Mouse (Mus musculus) lung, postnatal 0 days (tissue): ENCODE data around the gene Kat8. TPM values are rescaled to one million over a fixed set of nuclear protein-coding genes. Genes with fewer than 3 reads are reported as not detected.

Experiments used
- ATAC-seq: fragments of 200-750 bp; cut with Nextera tagmentation; 2 replicates; pipeline ENCODE4 v1.8.0; 2017; ENCODE audit warnings: moderate library complexity
- DNase-seq: peaks from one replicate; pipeline ENCODE4 v3.0.0-alpha.2; 2016; ENCODE audit warnings: low spot score
- H3K27ac ChIP-seq: fragments of 300-500 bp; sonication (generic); 2 replicates; pipeline ENCODE4 v1.5.1; 2014; ENCODE audit warnings: antibody characterized with exemption, mild to moderate bottlenecking, low read length, mixed read lengths
- H3K27me3 ChIP-seq: fragments of 300-500 bp; sonication (generic); replicated peaks from 2 replicates; pipeline ENCODE4 v1.6.1; 2014; ENCODE audit warnings: low read length, mixed read lengths; ENCODE audit not compliant: insufficient read depth
- H3K36me3 ChIP-seq: fragments of 300-500 bp; sonication (generic); 2 replicates; pipeline ENCODE4 v1.6.1; 2014; ENCODE audit warnings: low read length, mixed read lengths; ENCODE audit not compliant: insufficient read depth
- H3K4me1 ChIP-seq: fragments of 300-500 bp; sonication (generic); 2 replicates; pipeline ENCODE4 v1.6.1; 2014; ENCODE audit warnings: antibody characterized with exemption, low read depth, low read length, mixed read lengths; ENCODE audit not compliant: insufficient read depth
- H3K4me2 ChIP-seq: fragments of 300-500 bp; sonication (generic); replicated peaks from 2 replicates; pipeline ENCODE4 v1.6.1; 2014; ENCODE audit warnings: low read depth, mild to moderate bottlenecking, low read length, moderate library complexity, mixed read lengths
- H3K4me3 ChIP-seq: fragments of 300-500 bp; sonication (generic); 2 replicates; pipeline ENCODE4 v1.5.1; 2014; ENCODE audit warnings: low read depth, low read length
- H3K9ac ChIP-seq: fragments of 300-500 bp; sonication (generic); replicated peaks from 2 replicates; pipeline ENCODE4 v1.6.1; 2014; ENCODE audit warnings: low read depth, mild to moderate bottlenecking
- H3K9me3 ChIP-seq: fragments of 300-500 bp; sonication (generic); 2 replicates; pipeline ENCODE4 v1.6.1; 2016; ENCODE audit warnings: low read length, mixed read lengths
- CTCF ChIP-seq: IDR thresholded peaks from 2 replicates; pipeline ENCODE4 v1.5.1; 2016; ENCODE audit warnings: antibody characterized with exemption, mild to moderate bottlenecking
- EP300 ChIP-seq: IDR thresholded peaks from 2 replicates; pipeline ENCODE4 v1.6.1; 2016; ENCODE audit warnings: antibody characterized with exemption, mild to moderate bottlenecking, control low read depth
- WGBS: fragments of 180-500 bp; shearing (Covaris S2); extraction: QIAGEN DNeasy Blood & Tissue Kit; methylation state at CpG from one replicate; pipeline ENCODE4 v1.1.7; 2014; 5-methylcytosine and 5-hydroxymethylcytosine counted together
- polyA plus RNA-seq: library from polyadenylated mRNA; unstranded; fragments of >200 nt; fragmentation: Nextera tagmentation; extraction: Ambion mirVana; gene quantifications from 2 replicates; pipeline ENCODE4 v1.2.1, GENCODE M21; 2015

Kat8 gene
- polyA plus RNA-seq, 1 experiment from 2014 or later = 21.1 TPM

- H3K4me2 ChIP-seq = no peak overlapping the region
- TF ChIP-seq CTCF (no peak), EP300 (no peak)
- WGBS = 67% methylated on average over 6 of the region's 6 CpGs
- H3K4me3 ChIP-seq = no peak overlapping the region
- H3K27me3 ChIP-seq = no peaks in the 10 kb centered on the region
- H3K9ac ChIP-seq = no peak overlapping the region
- H3K9me3 ChIP-seq = no peaks in the 10 kb centered on the region
- ATAC-seq (peak; percentile 65), DNase-seq (peak; percentile 76)
- no peaks in the 10 kb centered on the region for H3K4me1 ChIP-seq
- no peak overlapping the region for H3K27ac ChIP-seq
- H3K36me3 ChIP-seq = peaks cover 40% of the 10 kb centered on the region; the same call in 1 of the 2 replicates
Measured at GRCm38 (mm10) chr7:127885951-127886350, 26.4 kb upstream of the Kat8 start.

GRCm38 (mm10) chr7:127886551-127886950 is 25.8 kb upstream of the Kat8 start:
- TF ChIP-seq EP300 = no peak
- TF ChIP-seq CTCF = no peak
- H3K4me1 ChIP-seq = no peaks in the 10 kb centered on the region
- no peak overlapping the region for H3K4me2 ChIP-seq
- WGBS = 90% methylated on average over 6 of the region's 6 CpGs
- H3K27me3 ChIP-seq = no peaks in the 10 kb centered on the region
- H3K27ac ChIP-seq = no peak overlapping the region
- no peak overlapping the region for H3K9ac ChIP-seq
- ATAC-seq (no peak), DNase-seq (no peak)
- no peaks in the 10 kb centered on the region for H3K9me3 ChIP-seq
- H3K36me3 ChIP-seq = peaks cover 34% of the 10 kb centered on the region; the same call in 1 of the 2 replicates
- no peak overlapping the region for H3K4me3 ChIP-seq

- Histone ChIP-seq H3K27me3 (no peaks in the 10 kb centered on the region), H3K4me3 (no peak overlapping the region), H3K9me3 (no peaks in the 10 kb centered on the region), H3K9ac (no peak overlapping the region), H3K27ac (no peak overlapping the region), H3K4me2 (no peak overlapping the region), H3K4me1 (no peaks in the 10 kb centered on the region), H3K36me3 (peaks cover 28% of the 10 kb centered on the region; the same call in 1 of the 2 replicates)
- DNase-seq (no peak), ATAC-seq (no peak)
- TF ChIP-seq EP300 (no peak), CTCF (no peak)
- 86% methylated on average over 8 of the region's 8 CpGs for WGBS
Measured at GRCm38 (mm10) chr7:127887191-127887590, 25.1 kb upstream of the Kat8 start.

GRCm38 (mm10) chr7:127887781-127888180 is 24.5 kb upstream of the Kat8 start:
- H3K9me3 ChIP-seq = no peaks in the 10 kb centered on the region
- WGBS = 74% methylated on average over 3 of the region's 3 CpGs
- H3K27me3 ChIP-seq = no peaks in the 10 kb centered on the region
- no peak overlapping the region for H3K27ac ChIP-seq
- DNase-seq (no peak), ATAC-seq (no peak)
- H3K9ac ChIP-seq = no peak overlapping the region
- H3K36me3 ChIP-seq = peaks cover 23% of the 10 kb centered on the region; the same call in 1 of the 2 replicates
- no peak for TF ChIP-seq CTCF
- no peak for TF ChIP-seq EP300
- no peak overlapping the region for H3K4me3 ChIP-seq
- H3K4me2 ChIP-seq = no peak overlapping the region
- no peaks in the 10 kb centered on the region for H3K4me1 ChIP-seq

- H3K4me2 ChIP-seq = no peak overlapping the region
- TF ChIP-seq EP300 (no peak), CTCF (no peak)
- H3K9me3 ChIP-seq = no peaks in the 10 kb centered on the region
- 69% methylated on average over 3 of the region's 3 CpGs for WGBS
- ATAC-seq = no peak
- H3K36me3 ChIP-seq = peaks cover 17% of the 10 kb centered on the region; the same call in 1 of the 2 replicates
- H3K27ac ChIP-seq = no peak overlapping the region
- DNase-seq = no peak
- H3K27me3 ChIP-seq = no peaks in the 10 kb centered on the region
- H3K4me1 ChIP-seq = no peaks in the 10 kb centered on the region
- H3K9ac ChIP-seq = no peak overlapping the region
- H3K4me3 ChIP-seq = no peak overlapping the region
Measured at GRCm38 (mm10) chr7:127888821-127889220, 23.5 kb upstream of the Kat8 start.

GRCm38 (mm10) chr7:127890798-127891197 is 21.5 kb upstream of the Kat8 start, which contains the start of gene Prss53:
Prss53 (minus strand) TSS chr7:127890970.
- no peak within 1 kb of the TSS for H3K4me2 ChIP-seq
- ATAC-seq (no peak), DNase-seq (peak; percentile 58)
- H3K4me1 ChIP-seq = peaks cover 6% of the 10 kb centered on the region; the same call in 1 of the 2 replicates
- peaks cover 10% of the 10 kb centered on the region; the same call in 1 of the 2 replicates for H3K36me3 ChIP-seq
- no peak within 1 kb of the TSS for H3K9ac ChIP-seq
- no peaks in the 10 kb centered on the region for H3K9me3 ChIP-seq
- no peaks in the 10 kb centered on the region for H3K27me3 ChIP-seq
- H3K27ac ChIP-seq = no peak within 1 kb of the TSS
- WGBS = 27% methylated on average over 4 of the region's 4 CpGs
- H3K4me3 ChIP-seq = no peak within 1 kb of the TSS
- TF ChIP-seq EP300 (no peak), CTCF (no peak)
